Mouse (Mus musculus) hindbrain, embryonic 14.5 days (tissue): ENCODE results near the gene Olfr691. TPM values are rescaled to one million over a fixed set of nuclear protein-coding genes. Genes with fewer than 3 reads are reported as not detected.

Source experiments
- polyA plus RNA-seq: library from polyadenylated mRNA; unstranded; fragments of >200 nt; fragmentation: Nextera tagmentation; extraction: Ambion mirVana; gene quantifications from 2 replicates; pipeline ENCODE4 v1.2.1, GENCODE M21; 2014

Olfr691 gene
- polyA plus RNA-seq, 1 experiment from 2014 or later = 0.33 TPM

Other genes starting within 250 kb of the Olfr691 start
- gene Olfr680-ps1, start 249.5 kb downstream of the Olfr691 start, polyA plus RNA-seq = not detected in 2 replicates
- not detected in 2 replicates for gene Olfr681, start 225.4 kb downstream of the Olfr691 start, polyA plus RNA-seq
- gene Olfr683, start 195.3 kb downstream of the Olfr691 start, polyA plus RNA-seq = not detected in 2 replicates
- gene Olfr684, start 178.6 kb downstream of the Olfr691 start, polyA plus RNA-seq = not detected in 2 replicates
- gene Olfr685, start 156.3 kb downstream of the Olfr691 start, polyA plus RNA-seq = not detected in 2 replicates
- not detected in 2 replicates for gene Olfr686, start 134.8 kb downstream of the Olfr691 start, polyA plus RNA-seq
- not detected in 2 replicates for gene Olfr688, start 54.2 kb downstream of the Olfr691 start, polyA plus RNA-seq
- not detected in 2 replicates for gene Olfr689, start 31.1 kb downstream of the Olfr691 start, polyA plus RNA-seq
- gene Olfr690, start 8.2 kb downstream of the Olfr691 start, polyA plus RNA-seq = not detected in 2 replicates
- gene Olfr692, start 26.0 kb upstream of the Olfr691 start, polyA plus RNA-seq = not detected in 2 replicates
- not detected in 2 replicates for gene Gm5901, start 32.8 kb upstream of the Olfr691 start, polyA plus RNA-seq
- gene Fam160a2, start 57.8 kb upstream of the Olfr691 start, polyA plus RNA-seq = 39.0 and 42.2 TPM in 2 replicates
- not detected in 2 replicates for gene Cnga4, start 62.3 kb upstream of the Olfr691 start, polyA plus RNA-seq
- 3.8 and 4.0 TPM in 2 replicates for gene Cckbr, start 83.5 kb upstream of the Olfr691 start, polyA plus RNA-seq
- 32.6 and 36.0 TPM in 2 replicates for gene Cavin3, start 140.0 kb upstream of the Olfr691 start, polyA plus RNA-seq
- 95.9 and 106 TPM in 2 replicates for gene Smpd1, start 212.1 kb upstream of the Olfr691 start, polyA plus RNA-seq
- gene Apbb1, start 239.4 kb upstream of the Olfr691 start, polyA plus RNA-seq = 224 and 243 TPM in 2 replicates